Mouse (Mus musculus) cortical plate, adult 2 months (tissue): ENCODE measurements around the gene Fras1. TPM values are rescaled to one million over a fixed set of nuclear protein-coding genes. Genes with fewer than 3 reads are reported as not detected.
A peak's percentile ranks its signal among the peaks of the same experiment; 100 is the strongest.

ENCODE experiments used
- H3K27ac ChIP-seq: fragments of 200-500 bp; 2 replicates; pipeline ENCODE4 v1.5.1; 2012; ENCODE audit warnings: low read length, control low read depth, inconsistent platforms; ENCODE audit not compliant: insufficient read depth
- H3K4me1 ChIP-seq: fragments of 200-500 bp; 2 replicates; pipeline ENCODE4 v1.6.1; 2011; ENCODE audit warnings: low read length; ENCODE audit not compliant: control insufficient read depth, insufficient read depth
- H3K4me3 ChIP-seq: fragments of 200-500 bp; 2 replicates; pipeline ENCODE4 v1.5.1; 2011; ENCODE audit warnings: mild to moderate bottlenecking, low read length, control low read depth; ENCODE audit not compliant: insufficient read depth
- CTCF ChIP-seq: fragments of 200-500 bp; IDR thresholded peaks from 2 replicates; pipeline ENCODE4 v1.5.1; 2011; ENCODE audit warnings: mild to moderate bottlenecking, control low read depth, low read length; ENCODE audit not compliant: insufficient read depth; ENCODE audit errors: extremely low read depth
- POLR2A ChIP-seq: fragments of 200-500 bp; IDR thresholded peaks from 2 replicates; pipeline ENCODE4 v1.6.1; 2011; ENCODE audit warnings: mild to moderate bottlenecking, low read length, control low read depth; ENCODE audit not compliant: insufficient read depth; ENCODE audit errors: extremely low read depth
- polyA plus RNA-seq: library from polyadenylated mRNA; depleted of rRNA; stranded (reverse); fragments of >200 nt; gene quantifications from 2 replicates; pipeline ENCODE4 v1.2.3, GENCODE M21; 2012

Fras1 gene
- polyA plus RNA-seq, 1 experiment = 6.0 TPM

GRCm38 (mm10) chr5:96603974-96604769, 230.4 kb downstream of the Fras1 start:
- Histone ChIP-seq H3K4me3 (no peak overlapping the region), H3K4me1 (no peaks in the 10 kb centered on the region), H3K27ac (no peak overlapping the region)
- TF ChIP-seq POLR2A (no peak), CTCF (no peak)

DNA sequence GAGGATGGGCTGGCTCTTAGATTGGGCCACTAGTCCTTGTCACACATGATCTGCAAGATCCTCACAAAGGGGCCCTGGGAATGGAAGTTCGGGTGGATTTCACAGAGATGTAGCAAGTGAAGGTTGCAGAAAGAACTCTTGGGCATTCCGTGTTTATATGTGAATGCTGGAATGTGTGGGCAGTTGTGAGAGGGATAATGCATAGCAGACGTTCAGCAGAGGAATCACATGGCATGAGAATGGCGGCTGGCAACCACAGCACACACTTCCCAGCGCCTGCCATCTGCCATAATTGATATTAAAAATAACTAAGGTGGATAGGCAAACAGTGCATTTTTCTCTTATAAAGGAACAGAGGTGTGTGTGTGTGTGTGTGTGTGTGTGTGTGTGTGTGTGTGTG, 234.3 kb downstream of the Fras1 start:
- Histone ChIP-seq H3K27ac (no peak overlapping the region), H3K4me1 (no peaks in the 10 kb centered on the region), H3K4me3 (no peak overlapping the region)
- no peak for TF ChIP-seq CTCF
- no peak for TF ChIP-seq POLR2A

DNA sequence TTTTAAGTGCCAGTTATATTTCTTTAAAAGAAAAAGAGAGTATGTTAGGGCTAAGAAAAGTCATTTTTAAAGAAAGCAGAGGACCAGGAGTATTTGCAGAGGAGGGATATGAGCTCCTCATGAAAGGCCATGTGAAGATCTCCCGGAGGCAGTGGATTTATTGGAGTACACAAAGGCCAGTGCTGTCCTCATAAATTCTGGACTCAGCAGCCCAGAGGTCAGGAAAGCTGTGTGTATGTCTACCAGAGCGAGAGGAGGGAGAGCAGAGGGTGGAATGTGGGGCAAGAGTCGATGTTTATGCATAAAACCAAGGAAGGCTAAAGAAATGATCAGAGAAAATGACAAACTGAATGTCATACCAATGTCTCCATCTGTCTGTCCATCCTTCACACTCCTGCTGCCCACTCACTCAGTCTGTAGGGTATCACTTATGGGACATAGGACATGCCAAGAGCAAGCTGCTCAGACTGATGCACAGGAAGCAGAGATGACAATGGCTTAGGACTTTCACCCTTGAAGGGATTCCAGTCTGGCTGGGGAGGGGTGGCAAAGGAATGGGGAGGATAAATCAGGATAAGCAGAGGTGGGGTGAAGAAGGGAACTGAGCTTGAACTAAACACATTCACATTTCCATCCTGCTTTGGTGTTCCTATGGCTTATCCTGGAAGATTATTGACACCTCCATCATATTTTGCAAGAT, 235.0 kb downstream of the Fras1 start:
- H3K4me1 ChIP-seq = no peaks in the 10 kb centered on the region
- no peak overlapping the region for H3K4me3 ChIP-seq
- TF ChIP-seq CTCF = no peak
- no peak for TF ChIP-seq POLR2A
- no peak overlapping the region for H3K27ac ChIP-seq

DNA sequence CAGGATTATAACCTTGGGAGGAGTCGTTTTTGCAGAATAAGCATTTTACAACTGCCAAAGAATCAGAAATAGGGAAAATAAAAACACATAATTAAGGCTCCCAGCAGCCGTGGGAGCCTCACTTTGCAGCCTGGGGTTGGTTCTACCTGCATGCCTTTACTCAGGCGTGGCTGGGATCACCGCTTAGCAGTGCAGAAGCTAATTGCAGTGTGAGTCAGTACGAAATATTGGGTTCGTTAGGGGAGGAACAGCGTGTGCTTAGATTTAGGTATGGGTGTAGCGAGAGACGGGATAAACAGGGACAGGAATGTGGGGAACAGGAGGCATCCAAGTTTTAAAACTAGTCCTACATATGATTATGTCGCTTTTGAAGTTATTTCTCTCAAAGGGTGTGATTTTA, 238.3 kb downstream of the Fras1 start:
- H3K4me1 ChIP-seq = no peaks in the 10 kb centered on the region
- TF ChIP-seq POLR2A (no peak), CTCF (no peak)

DNA sequence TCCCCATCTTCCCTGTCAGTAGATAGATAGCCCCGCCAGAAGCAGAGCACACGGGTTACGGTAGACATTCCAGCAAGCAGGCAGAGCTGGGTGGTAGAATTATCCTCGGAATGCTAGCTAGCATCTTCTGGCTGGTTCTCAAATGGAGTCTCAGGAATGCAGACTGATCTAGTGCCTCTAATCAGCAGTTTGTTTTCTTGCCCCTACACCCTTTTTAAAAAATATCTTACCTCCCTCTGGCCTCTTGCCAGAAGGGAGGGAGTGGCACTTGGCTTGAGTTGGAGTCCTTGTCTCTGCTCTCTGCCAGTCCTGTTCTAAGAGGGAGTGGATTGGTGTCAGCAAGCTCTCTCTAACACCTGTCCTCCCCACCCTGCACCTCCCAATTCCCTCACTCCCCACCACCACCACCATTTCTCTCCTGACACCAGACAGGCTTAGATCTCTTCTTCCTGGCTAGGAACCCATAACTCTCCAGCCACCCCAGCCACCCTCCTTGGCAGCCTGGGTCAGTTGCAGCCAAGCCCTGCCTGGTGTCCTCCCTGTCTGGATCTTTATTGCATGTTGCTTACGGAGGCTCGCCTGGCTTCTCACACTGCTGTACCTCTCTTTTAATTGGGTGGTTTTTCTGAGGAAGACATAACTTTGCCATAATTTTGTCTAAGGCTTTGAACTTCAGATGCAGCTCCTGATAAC, 243.3 kb downstream of the Fras1 start:
- Histone ChIP-seq H3K4me1 (no peaks in the 10 kb centered on the region), H3K4me3 (no peak overlapping the region), H3K27ac (no peak overlapping the region)
- TF ChIP-seq CTCF (no peak), POLR2A (no peak)

More for the DNA sequence above, 238.3 kb downstream of the Fras1 start:
- H3K4me3 ChIP-seq = no peak overlapping the region
- H3K27ac ChIP-seq = no peak overlapping the region

DNA sequence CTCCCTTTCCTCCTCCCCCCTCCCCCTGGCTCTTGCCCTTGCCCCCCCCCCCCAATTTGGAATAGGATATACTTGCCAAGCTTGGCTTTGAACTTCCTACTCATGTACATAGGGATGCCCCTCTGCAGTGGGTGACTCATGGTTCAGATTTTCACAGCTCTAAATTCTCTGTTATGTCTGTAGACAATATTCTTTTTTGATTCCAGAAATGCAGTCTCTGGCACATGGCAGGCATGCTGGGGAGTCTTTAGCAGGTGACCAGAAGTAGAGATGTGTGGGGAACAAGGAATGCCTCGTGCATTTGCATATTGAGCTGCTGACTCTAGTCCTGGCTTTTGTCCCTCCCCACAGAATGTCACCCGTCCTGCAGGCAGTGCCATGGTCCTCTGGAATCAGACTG, 244.3 kb downstream of the Fras1 start:
- no peak overlapping the region for H3K4me3 ChIP-seq
- TF ChIP-seq POLR2A (no peak), CTCF (no peak)
- H3K4me1 ChIP-seq = no peaks in the 10 kb centered on the region; the same call in 1 of the 2 replicates
- H3K27ac ChIP-seq = no peak overlapping the region

DNA sequence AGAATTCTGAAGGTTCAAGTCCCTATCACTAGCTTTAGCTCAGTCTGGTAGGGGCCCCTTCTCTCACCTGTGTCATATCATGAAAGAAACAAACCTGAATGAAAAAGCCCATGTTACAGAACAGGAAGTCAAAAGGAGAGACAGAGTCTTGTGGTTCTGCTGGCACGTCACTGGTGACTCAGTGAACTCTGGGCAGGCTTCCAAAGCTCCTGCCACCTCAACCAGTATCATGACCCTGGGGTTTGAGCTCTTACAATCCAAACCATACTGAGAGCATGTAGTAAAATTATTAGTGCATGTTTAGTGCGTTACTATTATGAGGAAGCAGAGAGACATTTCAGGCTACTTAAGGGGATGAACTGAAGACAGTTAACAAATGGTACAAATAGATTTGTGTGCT, 246.5 kb downstream of the Fras1 start:
- H3K4me3 ChIP-seq = no peak overlapping the region
- TF ChIP-seq POLR2A (no peak), CTCF (no peak)
- no peak overlapping the region for H3K27ac ChIP-seq
- H3K4me1 ChIP-seq = no peaks in the 10 kb centered on the region; the same call in 1 of the 2 replicates

DNA sequence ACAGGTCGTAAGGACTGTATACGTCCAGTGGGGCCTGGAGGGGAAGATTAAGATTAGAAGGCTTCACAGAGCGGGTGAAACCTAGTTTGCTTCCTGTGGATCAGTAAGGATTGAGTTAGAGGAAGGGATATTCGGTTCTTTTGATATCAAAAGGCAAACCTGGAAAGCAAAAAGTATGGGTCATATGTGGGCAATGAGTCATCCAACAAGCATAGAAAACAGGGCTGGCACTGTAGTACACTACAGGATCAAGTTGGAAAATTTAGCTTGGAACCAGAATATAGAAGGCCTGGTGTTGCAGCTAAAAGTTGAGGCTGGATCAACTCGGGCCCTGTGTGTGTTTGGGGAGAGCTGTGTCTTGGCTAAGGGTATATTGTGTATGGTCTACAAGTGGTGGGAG, 246.9 kb downstream of the Fras1 start:
- Histone ChIP-seq H3K27ac (no peak overlapping the region), H3K4me3 (no peak overlapping the region), H3K4me1 (no peaks in the 10 kb centered on the region; the same call in 1 of the 2 replicates)
- TF ChIP-seq POLR2A = no peak
- TF ChIP-seq CTCF = no peak

DNA sequence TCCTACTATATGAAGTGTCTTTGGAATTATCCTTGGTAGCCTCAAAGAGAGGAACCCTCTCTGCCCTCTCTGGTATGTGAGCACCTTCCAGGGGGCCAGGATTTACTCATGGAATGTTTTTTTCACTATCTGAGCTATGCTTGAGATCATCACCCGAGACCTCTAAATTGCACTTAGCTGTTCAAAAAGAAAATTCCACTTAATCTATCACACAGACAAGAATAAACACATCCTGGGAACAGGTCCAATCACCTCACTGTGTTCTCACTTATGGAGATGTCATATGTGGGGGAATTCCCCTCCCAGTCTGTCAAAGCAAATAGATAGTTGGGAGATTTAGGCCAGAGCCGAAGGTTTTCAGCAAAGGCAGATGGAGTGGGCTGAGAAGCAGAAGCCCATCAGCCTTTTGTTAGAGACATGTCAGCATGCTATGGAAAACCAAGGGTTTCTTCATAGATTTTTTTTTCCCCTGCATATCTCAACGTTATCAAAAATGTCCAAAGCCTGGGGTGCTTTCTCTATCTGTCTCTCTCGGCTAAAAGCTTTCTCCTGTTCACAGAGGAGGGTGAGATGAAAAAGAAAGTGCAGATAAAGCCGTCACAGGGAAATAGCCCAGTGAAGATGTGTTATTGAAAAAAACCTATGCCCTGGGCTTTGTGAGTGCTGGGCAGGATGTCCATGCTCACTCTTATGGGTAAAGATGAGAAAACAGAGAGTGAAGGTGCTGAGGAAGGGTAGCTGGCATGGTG, 249.0 kb downstream of the Fras1 start:
- Histone ChIP-seq H3K27ac (0 out of 2 replicates have a peak overlapping the region, but pooled peaks have one; percentile 35), H3K4me1 (no peaks in the 10 kb centered on the region; the same call in 1 of the 2 replicates), H3K4me3 (no peak overlapping the region)
- TF ChIP-seq POLR2A (no peak), CTCF (no peak)
